Mouse (Mus musculus) liver, embryonic 13.5 days (tissue): ENCODE data around the gene Commd3. TPM values are rescaled to one million over a fixed set of nuclear protein-coding genes. Genes with fewer than 3 reads are reported as not detected.

Experiments used
- polyA plus RNA-seq: library from polyadenylated mRNA; unstranded; fragments of >200 nt; fragmentation: Nextera tagmentation; extraction: Ambion mirVana; gene quantifications from 2 replicates; pipeline ENCODE4 v1.2.1, GENCODE M21; 2015

Gene Commd3
- polyA plus RNA-seq, 1 experiment from 2014 or later: 103 TPM

Other genes starting within 250 kb of the Commd3 start
- gene Bmi1, start 4.6 kb downstream of the Commd3 start, polyA plus RNA-seq: 4.6 and 7.6 TPM in 2 replicates
- gene Spag6, start 21.6 kb downstream of the Commd3 start, polyA plus RNA-seq: not detected in 2 replicates